Comparison of ENCODE assay signal across 8 mouse cellular contexts in the genomic region with DNA sequence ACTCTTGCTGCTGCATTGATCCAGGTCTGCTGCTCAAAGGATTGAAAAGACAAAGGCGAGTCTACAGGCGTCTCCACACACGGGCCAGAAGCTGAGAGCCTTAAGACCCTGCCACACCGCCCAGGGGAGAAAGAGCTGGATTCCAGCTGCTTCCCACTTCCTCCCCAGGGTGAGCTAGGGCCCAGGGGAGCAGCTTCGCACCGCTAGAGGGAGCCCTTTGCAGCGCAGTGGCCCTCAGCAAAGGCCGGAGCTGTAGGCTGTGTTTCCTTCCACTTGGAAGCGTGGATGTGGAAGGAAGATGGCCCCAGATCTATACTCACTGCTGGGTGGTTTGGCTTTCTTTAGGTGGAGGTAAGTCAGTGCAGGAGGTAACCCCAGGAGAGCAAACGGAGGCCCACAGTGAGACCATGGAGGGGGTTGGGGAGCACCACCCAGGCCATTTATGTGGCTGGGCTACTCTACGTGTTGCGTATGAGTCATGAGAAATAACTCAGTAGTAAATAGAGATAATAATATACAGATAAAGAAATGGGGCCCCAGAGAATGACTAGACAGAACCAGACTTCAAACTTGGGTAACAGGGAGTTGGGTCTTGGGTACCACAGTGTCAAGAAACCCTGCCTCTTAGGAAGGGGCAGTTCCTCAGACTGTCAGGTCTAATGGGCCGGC. TPM values are rescaled to one million over a fixed set of nuclear protein-coding genes. Genes with fewer than 3 reads are reported as not detected.
A peak's percentile ranks its signal among the peaks of the same experiment; 100 is the strongest.
DNase-seq lines count a peak whose midpoint lies in the region; ATAC-seq and TF ChIP-seq lines count a peak whose summit lies in the region.

No protein-coding gene starts in this region.

- TF ChIP-seq POLR2A in spleen, adult 2 months (IDR thresholded peaks at IDR 0.05; ENCODE audit: low read depth, low read length), result no peak

- no peaks in the 10 kb centered on the region; the same call in 1 of the 2 replicates for H3K9me3 ChIP-seq in midbrain, embryonic 11.5 days (ENCODE audit: control insufficient read depth, low read length)
- H3K9me3 ChIP-seq in midbrain, embryonic 16.5 days (replicated peaks; ENCODE audit: control insufficient read depth, low read length, poor library complexity, severe bottlenecking), result no peaks in the 10 kb centered on the region
- peaks cover 6% of the 10 kb centered on the region; the same call in 1 of the 2 replicates for H3K9me3 ChIP-seq in intestine, embryonic 16.5 days (ENCODE audit: control insufficient read depth, low read length)

- no peaks in the 10 kb centered on the region for H3K4me1 ChIP-seq in midbrain, embryonic 11.5 days (ENCODE audit: control insufficient read depth, insufficient read depth, low read length)
- no peaks in the 10 kb centered on the region for H3K4me1 ChIP-seq in midbrain, embryonic 16.5 days (ENCODE audit: control insufficient read depth, insufficient read depth, low read length)
- peaks cover 14% of the 10 kb centered on the region; the same call in 1 of the 2 replicates for H3K4me1 ChIP-seq in intestine, embryonic 16.5 days (ENCODE audit: control insufficient read depth, insufficient read depth, low read length)
- no peaks in the 10 kb centered on the region for H3K4me1 ChIP-seq in spleen, adult 2 months (ENCODE audit: control insufficient read depth, insufficient read depth, insufficient read length)

- peak; percentile 96 for DNase-seq in midbrain, embryonic 11.5 days (ENCODE audit: low spot score, missing footprints)
- DNase-seq in embryo, embryonic 10 days (ENCODE audit: low spot score), result peak; percentile 89
- peak; percentile 78 to 80 for DNase-seq in gastrocnemius, postnatal 36 days
- DNase-seq in left cerebral cortex, postnatal 36 days (ENCODE audit: low spot score in 2 of 2), result peak; percentile 61 to 74
- peak; percentile 78 for DNase-seq in mesoderm, embryonic 11.5 days (ENCODE audit: low read depth, low spot score)
- DNase-seq in spleen, adult 2 months (ENCODE audit: low read depth in 1 of 2, low spot score in 2 of 2), result peak; percentile 38 to 69

- no peaks in the 10 kb centered on the region for H3K36me3 ChIP-seq in midbrain, embryonic 11.5 days (ENCODE audit: control insufficient read depth, insufficient read depth, low read length)
- no peaks in the 10 kb centered on the region for H3K36me3 ChIP-seq in midbrain, embryonic 16.5 days (ENCODE audit: control insufficient read depth, insufficient read depth, low read length)
- H3K36me3 ChIP-seq in intestine, embryonic 16.5 days (ENCODE audit: control insufficient read depth, insufficient read depth, low read length), result no peaks in the 10 kb centered on the region
- H3K36me3 ChIP-seq in spleen, adult 2 months (ENCODE audit: control insufficient read depth, insufficient read depth, low read length), result no peaks in the 10 kb centered on the region

- H3K27ac ChIP-seq in midbrain, embryonic 11.5 days (ENCODE audit: low read depth, low read length), result no peak overlapping the region
- no peak overlapping the region for H3K27ac ChIP-seq in midbrain, embryonic 16.5 days (ENCODE audit: low read length)
- 0 out of 2 replicates have a peak overlapping the region, but pooled peaks have one; percentile 43 for H3K27ac ChIP-seq in intestine, embryonic 16.5 days (ENCODE audit: low read length)
- H3K27ac ChIP-seq in spleen, adult 2 months (ENCODE audit: insufficient read depth, low read length), result no peak overlapping the region

- 29% methylated on average over 13 of the region's 13 CpGs for WGBS in midbrain, embryonic 11.5 days
- whole genome bisulfite sequencing in midbrain, embryonic 16.5 days, result 30% methylated on average over 13 of the region's 13 CpGs
- WGBS in intestine, embryonic 16.5 days, result 26% methylated on average over 13 of the region's 13 CpGs
- WGBS in spleen, adult 2 months, result 26% methylated on average over 13 of the region's 13 CpGs

- H3K4me3 ChIP-seq in midbrain, embryonic 11.5 days (ENCODE audit: low read depth, low read length), result no peak overlapping the region
- no peak overlapping the region for H3K4me3 ChIP-seq in midbrain, embryonic 16.5 days (ENCODE audit: low read depth, low read length)
- H3K4me3 ChIP-seq in intestine, embryonic 16.5 days (ENCODE audit: low read length), result 0 out of 2 replicates have a peak overlapping the region, but pooled peaks have one; percentile 7
- no peak overlapping the region for H3K4me3 ChIP-seq in spleen, adult 2 months (ENCODE audit: extremely low read depth, insufficient read depth, insufficient read length)

- TF ChIP-seq CTCF in spleen, adult 2 months (IDR thresholded peaks at IDR 0.05; ENCODE audit: extremely low read depth, insufficient read depth, insufficient read length, insufficient replicate concordance), result peak; percentile 99

- H3K9ac ChIP-seq in midbrain, embryonic 11.5 days (ENCODE audit: low read length), result no peak overlapping the region
- H3K9ac ChIP-seq in midbrain, embryonic 16.5 days (ENCODE audit: low read depth, low read length), result no peak overlapping the region
- peak overlapping the region; percentile 60 for H3K9ac ChIP-seq in intestine, embryonic 16.5 days (ENCODE audit: low read depth, low read length)

- H3K27me3 ChIP-seq in midbrain, embryonic 11.5 days (ENCODE audit: control insufficient read depth, insufficient read depth, low read length), result no peaks in the 10 kb centered on the region
- no peaks in the 10 kb centered on the region for H3K27me3 ChIP-seq in midbrain, embryonic 16.5 days (ENCODE audit: control insufficient read depth, insufficient read depth, low read depth, low read length)
- no peaks in the 10 kb centered on the region for H3K27me3 ChIP-seq in intestine, embryonic 16.5 days (replicated peaks; ENCODE audit: control insufficient read depth, insufficient read depth, low read length)
- no peaks in the 10 kb centered on the region for H3K27me3 ChIP-seq in spleen, adult 2 months (ENCODE audit: control insufficient read depth, insufficient read depth, low read length)

- intact Hi-C loops in gastrocnemius, postnatal 36 days (cut with DNase I), result loop anchor here (2.0 kb wide), 1 partner anchor 110 kb away; no protein-coding TSS in a partner anchor
- intact Hi-C loops in left cerebral cortex, postnatal 36 days (cut with DNase I), result loop anchor here (2.0 to 5.0 kb wide), 2 partner anchors 56 to 109 kb away; no protein-coding TSS in a partner anchor

- no peak overlapping the region for H3K4me2 ChIP-seq in midbrain, embryonic 11.5 days
- no peak overlapping the region for H3K4me2 ChIP-seq in midbrain, embryonic 16.5 days (ENCODE audit: low read length)
- peak overlapping the region; percentile 42 for H3K4me2 ChIP-seq in intestine, embryonic 16.5 days (ENCODE audit: low read depth, low read length)

- ATAC-seq in midbrain, embryonic 11.5 days (ENCODE audit: low FRiP score), result peak; percentile 77
- ATAC-seq in midbrain, embryonic 16.5 days, result no peak
- peak; percentile 84 for ATAC-seq in intestine, embryonic 16.5 days

RNA-seq across cellular contexts. Expression of a gene that starts 39.5 kb away (rescaled TPM):
- 1.7 and 2.4 TPM in 2 replicates for polyA plus RNA-seq in midbrain, embryonic 11.5 days (2014; fragmentation: Nextera tagmentation; extraction: Ambion mirVana)
- 4.2 and 5.0 TPM in 2 replicates for polyA plus RNA-seq in midbrain, embryonic 16.5 days (2015; fragmentation: Nextera tagmentation; extraction: Ambion mirVana)
- 1 to 10 TPM; 4.3 to 5.2 TPM for total RNA-seq in gastrocnemius, postnatal 36 days (2021)
- polyA plus RNA-seq in intestine, embryonic 16.5 days (2015; fragmentation: Nextera tagmentation; extraction: Ambion mirVana), result 12.2 and 13.7 TPM in 2 replicates
- total RNA-seq in left cerebral cortex, postnatal 36 days (2021), result 1 to 10 TPM; 3.4 to 7.2 TPM
- 15.4 and 16.2 TPM in 2 replicates for polyA plus RNA-seq in spleen, adult 2 months (2012; rRNA removed)

RNA-seq across cellular contexts. Expression of a gene that starts 52.3 kb away (rescaled TPM):
- not detected in 2 replicates for polyA plus RNA-seq in midbrain, embryonic 11.5 days (2014; fragmentation: Nextera tagmentation; extraction: Ambion mirVana)
- polyA plus RNA-seq in midbrain, embryonic 16.5 days (2015; fragmentation: Nextera tagmentation; extraction: Ambion mirVana), result not detected in 2 replicates
- total RNA-seq in gastrocnemius, postnatal 36 days (2021), result not detected
- 0.07 TPM in 1 of 2 replicates, not detected in the other for polyA plus RNA-seq in intestine, embryonic 16.5 days (2015; fragmentation: Nextera tagmentation; extraction: Ambion mirVana)
- not detected for total RNA-seq in left cerebral cortex, postnatal 36 days (2021)
- polyA plus RNA-seq in spleen, adult 2 months (2012; rRNA removed), result not detected in 2 replicates

RNA-seq across cellular contexts. Expression of a gene that starts 57.0 kb away (rescaled TPM):
- polyA plus RNA-seq in midbrain, embryonic 11.5 days (2014; fragmentation: Nextera tagmentation; extraction: Ambion mirVana), result 5.5 and 5.9 TPM in 2 replicates
- polyA plus RNA-seq in midbrain, embryonic 16.5 days (2015; fragmentation: Nextera tagmentation; extraction: Ambion mirVana), result 5.9 and 7.2 TPM in 2 replicates
- 1 to 10 TPM; 1.8 to 4.7 TPM for total RNA-seq in gastrocnemius, postnatal 36 days (2021)
- 18.9 and 21.2 TPM in 2 replicates for polyA plus RNA-seq in intestine, embryonic 16.5 days (2015; fragmentation: Nextera tagmentation; extraction: Ambion mirVana)
- 1 to 10 TPM; 2.8 to 5.0 TPM for total RNA-seq in left cerebral cortex, postnatal 36 days (2021)
- 22.0 and 31.0 TPM in 2 replicates for polyA plus RNA-seq in spleen, adult 2 months (2012; rRNA removed)
